Mouse (Mus musculus) CH12.LX (cell line): Measurements from ENCODE around the gene H2-Eb1. TPM values are rescaled to one million over a fixed set of nuclear protein-coding genes. Genes with fewer than 3 reads are reported as not detected.

Experiments used
- DNase-seq: peaks from one replicate; pipeline ENCODE4 v3.0.0-alpha.2; 2013; ENCODE audit errors: extremely low read depth
- H3K27ac ChIP-seq: 2 replicates; pipeline ENCODE4 v1.5.1; 2012; ENCODE audit warnings: low read depth, mild to moderate bottlenecking, control low read depth, moderate library complexity; ENCODE audit not compliant: insufficient read depth
- H3K27me3 ChIP-seq: replicated peaks from 2 replicates; pipeline ENCODE3; 2012; ENCODE audit warnings: inconsistent platforms
- H3K36me3 ChIP-seq, 2 experiments: replicated peaks in 1 of 2; 2 replicates each; pipeline versions ENCODE3 to v1.6.1; 2012; ENCODE audit warnings: inconsistent platforms in 1 of 2, low read length in 1 of 2, mild to moderate bottlenecking in 1 of 2, mixed read lengths in 1 of 2, moderate library complexity in 1 of 2; ENCODE audit not compliant: control insufficient read depth in 1 of 2, insufficient read depth in 1 of 2
- H3K4me1 ChIP-seq, 2 experiments: 2 replicates each; pipeline ENCODE4 v1.6.1; 2012; ENCODE audit warnings: inconsistent platforms in 1 of 2, moderate library complexity in 1 of 2; ENCODE audit not compliant: insufficient read depth in 2 of 2, control insufficient read depth in 1 of 2
- H3K4me2 ChIP-seq: 2 replicates; pipeline ENCODE4 v1.6.1; 2012; ENCODE audit warnings: low read depth, mild to moderate bottlenecking, control low read depth; ENCODE audit not compliant: poor library complexity, insufficient read depth, severe bottlenecking
- H3K4me3 ChIP-seq, 3 experiments: fragments of 150-350 bp in 1 of 3; sonication (generic) in 1 of 3; replicated peaks in 1 of 3; 2 replicates each; pipeline versions ENCODE3 to v1.5.1; 2011 to 2012; ENCODE audit warnings: low read depth in 2 of 3, low read length in 2 of 3, mild to moderate bottlenecking in 2 of 3, moderate library complexity in 2 of 3, control low read depth in 1 of 3, improper control_type of control experiment in 1 of 3, inconsistent platforms in 1 of 3, mixed read lengths in 1 of 3; ENCODE audit not compliant: poor library complexity in 1 of 3
- H3K79me2 ChIP-seq: replicated peaks from 2 replicates; pipeline ENCODE4 v1.6.1; 2012; ENCODE audit warnings: mild to moderate bottlenecking, moderate library complexity; ENCODE audit not compliant: control insufficient read depth, poor library complexity, insufficient read depth, severe bottlenecking; ENCODE audit errors: extremely low read depth
- H3K9ac ChIP-seq: 2 replicates; pipeline ENCODE4 v1.6.1; 2012; ENCODE audit warnings: low read depth, mild to moderate bottlenecking, control low read depth, moderate library complexity; ENCODE audit not compliant: insufficient read depth
- H3K9me3 ChIP-seq: replicated peaks from 2 replicates; pipeline ENCODE3; 2012; ENCODE audit warnings: low read length, inconsistent platforms, mixed read lengths
- BHLHE40 ChIP-seq: IDR thresholded peaks from 2 replicates; pipeline ENCODE4 v1.6.1; 2011; ENCODE audit warnings: mild to moderate bottlenecking, low read depth, low read length, improper control_type of control experiment
- CHD1 ChIP-seq: IDR thresholded peaks from 2 replicates; pipeline ENCODE4 v1.6.1; 2012; ENCODE audit warnings: low read depth, low read length, improper control_type of control experiment, inconsistent platforms
- CHD2 ChIP-seq: IDR thresholded peaks from 2 replicates; pipeline ENCODE4 v1.6.1; 2011; ENCODE audit warnings: low read length, improper control_type of control experiment
- CTCF ChIP-seq, 2 experiments: IDR thresholded peaks in 1 of 2; conservative IDR thresholded peaks in 1 of 2; 2 replicates each; pipeline ENCODE4 v1.5.1; 2011 to 2012; ENCODE audit warnings: low read depth in 2 of 2, low read length in 2 of 2, improper control_type of control experiment in 1 of 2, inconsistent platforms in 1 of 2, mild to moderate bottlenecking in 1 of 2, moderate library complexity in 1 of 2
- ELF1 ChIP-seq: IDR thresholded peaks from 2 replicates; pipeline ENCODE4 v1.6.1; 2014; ENCODE audit warnings: low read depth, mild to moderate bottlenecking, inconsistent platforms, low read length, improper control_type of control experiment
- EP300 ChIP-seq: IDR thresholded peaks from 2 replicates; pipeline ENCODE4 v1.6.1; 2011; ENCODE audit warnings: low read length, improper control_type of control experiment
- ETS1 ChIP-seq: conservative IDR thresholded peaks from 2 replicates; pipeline ENCODE4 v1.6.1; 2012; ENCODE audit warnings: low read depth, mild to moderate bottlenecking, inconsistent platforms, low read length, improper control_type of control experiment, moderate library complexity
- HCFC1 ChIP-seq: IDR thresholded peaks from 2 replicates; pipeline ENCODE4 v1.6.1; 2012; ENCODE audit warnings: low read depth, mild to moderate bottlenecking, inconsistent platforms, low read length, improper control_type of control experiment
- IRF4 ChIP-seq: IDR thresholded peaks from 2 replicates; pipeline ENCODE4 v1.6.1; 2014; ENCODE audit warnings: low read depth, mild to moderate bottlenecking, inconsistent platforms, low read length, improper control_type of control experiment
- JUN ChIP-seq: IDR thresholded peaks from 2 replicates; pipeline ENCODE4 v1.6.1; 2011; ENCODE audit warnings: low read depth, mild to moderate bottlenecking, low read length, improper control_type of control experiment, moderate library complexity; ENCODE audit not compliant: insufficient read depth
- KAT2A ChIP-seq: IDR thresholded peaks from 2 replicates; pipeline ENCODE4 v1.6.1; 2012; ENCODE audit warnings: low read length, improper control_type of control experiment, inconsistent platforms; ENCODE audit not compliant: insufficient replicate concordance
- MAFK ChIP-seq: IDR thresholded peaks from 2 replicates; pipeline ENCODE4 v1.6.1; 2011; ENCODE audit warnings: low read length, improper control_type of control experiment; ENCODE audit not compliant: insufficient replicate concordance
- MAZ ChIP-seq: IDR thresholded peaks from 2 replicates; pipeline ENCODE4 v1.6.1; 2012; ENCODE audit warnings: low read depth, mild to moderate bottlenecking, inconsistent platforms, low read length, improper control_type of control experiment, moderate library complexity
- MEF2A ChIP-seq: IDR thresholded peaks from 2 replicates; pipeline ENCODE4 v1.6.1; 2014; ENCODE audit warnings: low read depth, mild to moderate bottlenecking, inconsistent platforms, low read length, improper control_type of control experiment, borderline replicate concordance
- MXI1 ChIP-seq: IDR thresholded peaks from 2 replicates; pipeline ENCODE4 v1.6.1; 2011; ENCODE audit warnings: mild to moderate bottlenecking, low read depth, low read length, improper control_type of control experiment
- MYC ChIP-seq: IDR thresholded peaks from 2 replicates; pipeline ENCODE4 v1.6.1; 2011; ENCODE audit warnings: low read depth, mild to moderate bottlenecking, improper control_type of control experiment, low read length
- NELFE ChIP-seq: IDR thresholded peaks from 2 replicates; pipeline ENCODE4 v1.6.1; 2011; ENCODE audit warnings: low read depth, low read length, improper control_type of control experiment
- NRF1 ChIP-seq: IDR thresholded peaks from 2 replicates; pipeline ENCODE4 v1.6.1; 2014; ENCODE audit warnings: low read depth, mild to moderate bottlenecking, inconsistent platforms, low read length, improper control_type of control experiment, moderate library complexity
- RAD21 ChIP-seq: IDR thresholded peaks from 2 replicates; pipeline ENCODE4 v1.6.1; 2011; ENCODE audit warnings: low read depth, mild to moderate bottlenecking, low read length, improper control_type of control experiment, moderate library complexity
- SIN3A ChIP-seq: IDR thresholded peaks from 2 replicates; pipeline ENCODE4 v1.6.1; 2012; ENCODE audit warnings: low read length, improper control_type of control experiment, inconsistent platforms
- TCF12 ChIP-seq: IDR thresholded peaks from 2 replicates; pipeline ENCODE4 v1.6.1; 2014; ENCODE audit warnings: low read depth, mild to moderate bottlenecking, inconsistent platforms, low read length, improper control_type of control experiment
- USF2 ChIP-seq: conservative IDR thresholded peaks from 2 replicates; pipeline ENCODE4 v1.6.1; 2011; ENCODE audit warnings: low read depth, low read length, improper control_type of control experiment
- ZKSCAN1 ChIP-seq: IDR thresholded peaks from 2 replicates; pipeline ENCODE4 v1.6.1; 2012; ENCODE audit warnings: low read depth, inconsistent platforms, low read length, improper control_type of control experiment, borderline replicate concordance
- ZMIZ1 ChIP-seq: IDR thresholded peaks from 2 replicates; pipeline ENCODE4 v1.6.1; 2012; ENCODE audit warnings: low read depth, mild to moderate bottlenecking, inconsistent platforms, low read length, improper control_type of control experiment
- ZNF384 ChIP-seq: IDR thresholded peaks from 2 replicates; pipeline ENCODE4 v1.6.1; 2012; ENCODE audit warnings: low read depth, low read length, improper control_type of control experiment, inconsistent platforms
- dilution Hi-C: fragments of 300-500 bp; cut with MboI; formaldehyde crosslinking; loops from 2 replicates; pipeline ENCODE4 v1.14.3; 2020; ENCODE audit warnings: low sequenced_read_pairs; ENCODE audit not compliant: extremely low pct_unique_long_range_greater_than_20kb, extremely low pct_ligation_motif_present
- in situ Hi-C: fragments of 300-500 bp; cut with MboI; formaldehyde crosslinking; loops from 3 replicates; pipeline ENCODE4 v1.14.3; 2019; ENCODE audit warnings: low sequenced_read_pairs, low pct_ligation_motif_present, low pct_unique_long_range_greater_than_20kb, mixed read lengths
- polyA plus RNA-seq: library from polyadenylated mRNA; unstranded; fragments of >175 nt; gene quantifications from 2 replicates; pipeline ENCODE4 v1.2.1, GENCODE M21; 2012; ENCODE audit warnings: low read depth; ENCODE audit not compliant: insufficient read length
- total RNA-seq, 2 experiments: library from RNA; depleted of rRNA; stranded (reverse); fragments of 300-350 nt in 1 of 2; fragments of >200 nt in 1 of 2; gene quantifications; 2 replicates each; pipeline ENCODE4 v1.2.3; 2012 to 2014

Gene H2-Eb1
- total and polyA plus RNA-seq, 3 experiments: 511 to 898 (median 629) TPM

DNA sequence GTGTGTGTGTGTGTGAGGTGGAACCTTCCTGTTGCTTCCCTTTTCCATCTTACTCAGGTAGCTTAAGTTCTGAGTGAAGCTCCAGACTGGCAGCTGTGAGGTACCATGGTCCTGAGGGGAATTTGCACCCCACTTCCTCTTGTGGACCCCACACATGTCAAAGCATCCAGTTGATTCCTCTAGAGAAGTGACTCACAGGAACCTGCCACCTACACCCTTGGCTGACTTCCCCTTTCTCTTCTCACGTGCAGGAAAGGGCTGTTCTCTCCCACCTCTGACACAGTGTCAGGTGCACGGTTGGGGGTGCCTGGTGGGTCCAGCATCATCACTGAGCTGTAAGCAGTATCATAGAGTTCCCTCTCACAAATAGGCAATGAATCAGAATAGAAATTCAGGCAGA lies 12.1 kb upstream of the H2-Eb1 start:
- peaks cover 18 to 48% of the 10 kb centered on the region in 2 experiments for H3K4me1 ChIP-seq
- dilution Hi-C loops: no loop called here
- peak overlapping the region; percentile 78 for H3K27ac ChIP-seq
- peaks cover 15% of the 10 kb centered on the region for H3K79me2 ChIP-seq
- no peaks in the 10 kb centered on the region for H3K27me3 ChIP-seq
- no peak overlapping the region for H3K4me3 ChIP-seq
- in situ Hi-C loops: no loop called here
- TF ChIP-seq NRF1: no peak
- no peak for TF ChIP-seq JUN
- TF ChIP-seq HCFC1: no peak
- no peak for TF ChIP-seq RAD21
- no peak for TF ChIP-seq CHD1
- peak; percentile 68 for TF ChIP-seq ETS1
- TF ChIP-seq ELF1: 0 out of 2 replicates have a peak, but pooled peaks have one; percentile 9
- TF ChIP-seq TCF12: no peak
- TF ChIP-seq ZMIZ1: no peak
- no peak for TF ChIP-seq SIN3A
- no peak for TF ChIP-seq ZNF384
- TF ChIP-seq ZKSCAN1: no peak
- no peak for TF ChIP-seq MEF2A
- TF ChIP-seq IRF4: no peak
- peak; percentile 95 for TF ChIP-seq BHLHE40
- DNase-seq: peak; percentile 77
- peaks cover 4 to 14% of the 10 kb centered on the region in 2 experiments for H3K36me3 ChIP-seq
- H3K9ac ChIP-seq: peak overlapping the region; percentile 58; the same call in 1 of the 2 replicates
- peaks cover 6% of the 10 kb centered on the region for H3K9me3 ChIP-seq
- H3K4me2 ChIP-seq: 0 out of 2 replicates have a peak overlapping the region, but pooled peaks have one; percentile 96

GRCm38 (mm10) chr17:34294249-34294648 lies 11.4 kb upstream of the H2-Eb1 start:
- peaks cover 18 to 41% of the 10 kb centered on the region in 2 experiments for H3K4me1 ChIP-seq
- H3K9me3 ChIP-seq: peaks cover 6% of the 10 kb centered on the region
- H3K36me3 ChIP-seq: peaks cover 4 to 14% of the 10 kb centered on the region in 2 experiments
- peak overlapping the region; percentile 96 for H3K4me2 ChIP-seq
- H3K27me3 ChIP-seq: no peaks in the 10 kb centered on the region
- H3K79me2 ChIP-seq: peaks cover 15% of the 10 kb centered on the region
- in situ Hi-C loops: no loop called here
- DNase-seq: no peak
- H3K4me3 ChIP-seq: peak overlapping the region in 2 of 3 experiments; percentile 60 to 72
- TF ChIP-seq CHD1: no peak
- TF ChIP-seq MXI1: no peak
- TF ChIP-seq EP300: no peak
- TF ChIP-seq MYC: no peak
- TF ChIP-seq CHD2: no peak
- no peak for TF ChIP-seq USF2
- no peak for TF ChIP-seq CTCF (conservative IDR thresholded peaks at IDR 0.05 in 1 of 2, IDR thresholded peaks at IDR 0.05 in 1 of 2; ENCODE audit: low read depth in 2 of 2, low read length in 2 of 2)
- TF ChIP-seq MAFK: no peak
- TF ChIP-seq SIN3A: 0 out of 2 replicates have a peak, but pooled peaks have one; percentile 7
- TF ChIP-seq NELFE: no peak
- TF ChIP-seq ETS1: 0 out of 2 replicates have a peak, but pooled peaks have one; percentile 6
- no peak for TF ChIP-seq MAZ
- no peak for TF ChIP-seq KAT2A
- no peak for TF ChIP-seq NRF1
- no peak for TF ChIP-seq MEF2A
- TF ChIP-seq ELF1: no peak
- peak overlapping the region; percentile 58; the same call in 1 of the 2 replicates for H3K9ac ChIP-seq
- peak overlapping the region; percentile 78 for H3K27ac ChIP-seq
- dilution Hi-C loops: no loop called here
